Mouse (Mus musculus) layer of hippocampus, postnatal 36 days (tissue): ENCODE measurements around the gene Cmklr1. TPM values are rescaled to one million over a fixed set of nuclear protein-coding genes. Genes with fewer than 3 reads are reported as not detected.

Experiments
- DNase-seq, 2 experiments: peaks; one replicate each; pipeline ENCODE4 v3.0.0; 2022
- total RNA-seq, 2 experiments: library from RNA; stranded (reverse); gene quantifications; 2 replicates each; pipeline ENCODE4 v1.2.3; 2021

Cmklr1 gene
- total RNA-seq: 1 to 10 TPM; 4.0 TPM

- DNase-seq: no peak
These were observed at the start of gene Cmklr1 for GRCm38 (mm10) chr5:113650035-113650865. Gene Cmklr1 (minus strand): TSS chr5:113650426.

DNA sequence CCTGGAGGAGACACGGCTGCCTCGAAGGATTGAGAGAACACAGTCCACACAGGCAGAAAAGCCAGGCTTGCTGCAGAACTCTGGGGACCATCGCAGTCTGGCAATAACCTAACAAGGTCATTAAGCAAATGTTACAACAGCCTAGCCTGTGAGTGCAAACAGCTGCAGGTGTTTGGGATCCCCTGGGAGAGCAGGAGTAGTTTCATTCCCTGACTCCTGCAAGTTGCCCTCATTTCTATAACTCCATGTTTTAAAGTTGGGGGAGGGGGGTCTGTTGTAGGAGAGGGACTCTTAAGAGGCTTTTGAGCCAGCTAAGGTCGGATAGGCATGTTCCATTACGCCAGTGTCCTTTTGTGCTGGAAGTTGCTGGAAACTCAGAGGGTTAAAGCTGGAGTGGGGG is 44.2 kb upstream of the Cmklr1 start:
- DNase-seq: no peak

DNA sequence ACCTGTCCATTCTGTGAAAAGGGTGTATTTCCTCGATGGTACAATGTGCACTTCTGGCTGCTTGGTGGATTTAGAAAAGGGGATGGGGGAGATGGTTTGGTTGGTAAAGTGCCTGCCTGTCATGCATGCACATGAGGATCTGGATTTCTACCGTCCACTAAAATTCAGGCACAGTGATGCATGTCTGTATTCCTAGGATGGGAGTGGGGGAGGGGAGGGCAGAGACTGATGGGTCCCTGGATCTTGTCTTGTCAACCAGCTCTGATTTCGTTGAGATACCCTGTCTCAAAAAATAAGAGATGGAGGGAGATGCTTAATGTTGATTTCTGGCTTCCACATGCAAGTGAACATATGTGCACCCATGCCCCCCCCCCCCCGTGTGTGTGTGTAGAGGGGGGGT is 43.8 kb upstream of the Cmklr1 start:
- no peak for DNase-seq

GRCm38 (mm10) chr5:113693196-113693755 is 43.0 kb upstream of the Cmklr1 start:
- no peak for DNase-seq

- no peak for DNase-seq
These were observed 40.6 kb upstream of the Cmklr1 start for GRCm38 (mm10) chr5:113690866-113691265.

- peak in 1 of 2 experiments; percentile 34 for DNase-seq
These were observed 39.9 kb upstream of the Cmklr1 start for GRCm38 (mm10) chr5:113690069-113690548.

- DNase-seq: no peak
These were observed 37.3 kb upstream of the Cmklr1 start for GRCm38 (mm10) chr5:113687514-113687913.

DNA sequence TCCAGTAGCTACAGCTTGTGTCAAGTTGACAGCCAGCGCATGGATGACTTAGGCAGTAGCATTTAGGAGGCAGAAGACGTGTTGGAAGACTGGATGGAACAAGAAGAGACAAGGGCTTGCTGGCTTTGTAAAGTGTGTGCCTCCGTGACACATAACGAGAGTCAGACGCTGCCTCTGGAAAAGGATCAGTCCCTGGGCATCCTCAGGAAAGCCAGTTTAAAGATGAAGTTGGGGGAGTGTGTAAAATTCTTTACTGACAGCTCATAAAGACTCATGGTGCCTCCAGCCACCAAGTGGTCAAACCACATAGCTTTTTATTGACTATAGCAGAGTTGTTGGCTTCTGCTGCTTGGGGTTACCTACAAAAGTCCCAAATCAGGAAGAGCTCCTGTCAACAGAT is 35.2 kb upstream of the Cmklr1 start:
- no peak for DNase-seq

- DNase-seq: no peak
These were observed 33.0 kb upstream of the Cmklr1 start for GRCm38 (mm10) chr5:113683246-113683645.

DNA sequence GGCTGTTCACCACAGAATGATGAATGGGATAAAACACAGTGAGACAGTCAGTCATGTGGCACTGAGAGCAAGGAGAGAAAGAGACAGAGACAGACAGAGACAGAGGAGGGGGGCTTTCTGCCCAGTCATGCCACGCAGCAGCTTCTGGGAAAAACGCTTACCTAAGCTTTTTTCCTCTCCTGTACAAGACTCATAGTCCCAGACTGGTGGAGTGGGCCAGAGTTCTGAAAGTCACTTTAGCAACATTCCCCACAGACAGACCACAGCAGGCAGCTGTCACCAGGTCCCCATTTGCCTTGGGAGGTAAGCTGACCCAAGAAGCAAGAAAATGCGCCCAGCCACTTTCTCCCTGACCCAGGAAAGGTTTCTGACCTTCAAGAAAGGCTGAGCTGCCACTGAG is 32.2 kb upstream of the Cmklr1 start:
- no peak for DNase-seq

DNA sequence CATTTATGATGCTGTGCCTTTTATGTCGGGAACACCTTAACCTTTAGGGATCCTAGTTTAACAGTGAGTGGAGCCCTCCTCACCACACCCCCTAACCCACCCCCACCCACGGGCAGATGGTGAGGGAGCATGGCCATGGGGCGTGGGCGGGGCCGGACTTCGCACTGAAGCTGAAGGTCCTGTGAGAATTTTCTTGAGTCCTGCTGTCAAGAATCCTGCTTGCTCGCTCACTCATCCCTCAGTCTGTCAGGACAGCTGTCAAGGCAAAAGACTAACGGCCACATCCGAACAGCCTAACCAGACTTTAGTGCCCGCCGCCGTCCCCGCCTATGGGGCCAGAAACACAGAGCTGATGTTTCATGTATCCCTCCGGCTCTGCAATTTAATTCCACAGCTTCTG is 31.0 kb upstream of the Cmklr1 start:
- no peak for DNase-seq

- DNase-seq: no peak
These were observed 29.3 kb upstream of the Cmklr1 start for GRCm38 (mm10) chr5:113679509-113679908.

DNA sequence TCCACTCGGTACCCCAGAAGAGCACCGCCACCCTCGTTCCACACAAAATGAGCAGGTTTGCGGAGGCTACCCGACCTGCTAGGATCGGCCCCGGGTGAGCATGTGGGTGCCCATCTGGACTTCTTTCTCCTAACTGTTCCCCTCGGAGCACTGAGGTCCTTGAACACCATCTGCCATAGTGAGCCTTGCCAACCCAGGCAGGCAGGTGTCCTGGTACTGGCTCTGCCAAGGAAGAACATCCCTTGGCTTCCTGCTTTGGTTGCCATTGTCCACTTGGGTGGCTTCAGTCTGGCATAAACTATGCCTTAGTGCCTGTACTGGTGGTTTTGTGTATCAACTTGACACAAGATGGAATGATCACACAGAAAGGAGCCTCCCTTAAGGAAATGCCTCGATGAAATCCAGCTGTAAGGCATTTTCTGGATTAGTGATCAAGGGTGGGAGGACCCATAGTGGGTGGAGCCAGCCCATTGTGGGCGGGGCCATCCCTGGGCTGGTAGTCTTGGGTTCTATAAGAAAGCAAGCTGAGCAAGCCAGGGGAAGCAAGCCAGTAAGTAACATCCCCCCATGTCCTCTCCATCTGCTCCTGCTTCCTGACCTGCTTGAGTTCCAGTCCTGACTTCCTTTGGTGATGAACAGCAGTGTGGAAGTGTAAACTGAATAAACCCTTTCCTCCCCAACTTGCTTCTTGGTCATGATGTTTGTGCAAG is 28.7 kb upstream of the Cmklr1 start:
- no peak for DNase-seq

DNA sequence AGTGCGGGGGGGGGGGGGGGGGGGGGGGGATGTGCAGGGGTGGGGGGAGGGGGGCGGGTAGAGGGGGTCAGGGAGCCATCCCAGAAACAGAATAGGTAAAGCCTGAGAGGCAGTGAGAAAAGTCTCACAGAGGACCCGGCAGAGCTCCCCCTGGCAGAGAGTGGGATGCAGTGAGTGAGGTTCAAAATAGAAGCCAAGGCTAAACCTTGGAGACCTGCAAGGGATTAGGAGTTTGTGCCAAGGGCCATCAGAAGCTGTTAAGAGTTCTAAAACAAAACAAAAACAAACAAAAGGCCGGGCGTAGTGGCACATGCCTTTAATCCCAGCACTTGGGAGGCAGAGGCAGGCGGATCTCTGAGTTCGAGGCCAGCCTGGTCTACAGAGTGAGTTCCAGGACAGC is 27.3 kb upstream of the Cmklr1 start:
- DNase-seq: no peak

GRCm38 (mm10) chr5:113674851-113675250 is 24.6 kb upstream of the Cmklr1 start:
- DNase-seq: no peak

DNA sequence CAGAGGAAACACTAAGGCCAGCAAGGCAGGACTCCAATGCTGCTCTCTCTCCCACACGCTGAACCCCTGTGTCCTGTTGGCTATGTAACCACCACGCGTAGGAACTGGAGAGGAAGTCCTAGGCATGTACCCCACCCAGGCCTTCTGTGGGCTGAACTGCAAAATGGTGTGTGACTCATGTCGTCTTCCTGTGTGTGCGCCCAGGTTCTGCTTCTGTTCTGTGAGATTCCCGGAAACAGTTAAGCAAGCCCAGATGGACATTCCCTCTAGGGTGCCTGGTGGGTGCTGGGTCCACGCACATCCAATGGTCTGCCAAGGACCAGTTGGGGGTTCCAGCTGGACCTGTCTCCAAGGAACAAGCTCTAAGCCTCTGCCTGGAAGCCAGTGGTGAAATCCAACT is 22.2 kb upstream of the Cmklr1 start:
- no peak for DNase-seq

DNA sequence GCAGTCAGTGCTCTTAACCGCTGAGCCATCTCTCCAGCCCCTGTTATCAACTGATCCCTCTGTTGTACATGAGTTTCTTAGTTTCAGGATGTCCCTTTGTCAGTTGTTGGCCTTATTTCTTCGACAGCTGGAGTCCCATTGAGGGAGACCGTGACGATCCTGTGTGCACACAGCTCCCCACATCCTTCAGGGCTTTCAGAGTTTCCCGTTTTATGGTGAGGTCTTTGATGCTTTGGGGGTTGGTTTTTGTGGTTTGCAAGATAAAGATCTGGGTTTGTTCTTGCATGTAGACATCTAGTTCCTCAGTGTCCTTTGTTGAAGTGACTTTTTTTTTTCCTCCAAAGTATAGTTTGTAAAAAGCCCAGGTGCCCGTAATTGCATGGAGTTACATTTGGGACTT is 20.4 kb upstream of the Cmklr1 start:
- DNase-seq: no peak

- DNase-seq: no peak
These were observed 19.9 kb upstream of the Cmklr1 start for GRCm38 (mm10) chr5:113670110-113670509.

- DNase-seq: no peak
These were observed 14.5 kb upstream of the Cmklr1 start for GRCm38 (mm10) chr5:113664629-113665195.

DNA sequence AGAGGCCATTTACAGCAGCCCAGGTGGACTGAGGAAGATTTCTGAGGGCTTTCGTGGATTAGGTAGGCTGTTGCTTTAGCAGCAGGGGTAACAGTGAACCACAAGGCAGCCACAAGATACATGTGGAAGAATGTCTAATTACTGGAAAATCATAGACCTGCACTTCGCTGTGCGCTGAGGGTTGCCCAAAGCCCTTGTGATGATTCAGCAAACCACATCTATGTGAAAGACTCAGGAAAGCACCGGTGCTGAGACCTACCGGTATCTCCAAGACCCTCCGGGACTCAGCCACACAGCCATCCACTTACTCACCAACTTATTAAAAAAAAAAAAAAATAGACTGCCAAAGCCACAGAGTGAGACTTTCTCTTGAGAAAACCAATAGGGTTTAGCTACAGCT is 13.9 kb upstream of the Cmklr1 start:
- no peak for DNase-seq

DNA sequence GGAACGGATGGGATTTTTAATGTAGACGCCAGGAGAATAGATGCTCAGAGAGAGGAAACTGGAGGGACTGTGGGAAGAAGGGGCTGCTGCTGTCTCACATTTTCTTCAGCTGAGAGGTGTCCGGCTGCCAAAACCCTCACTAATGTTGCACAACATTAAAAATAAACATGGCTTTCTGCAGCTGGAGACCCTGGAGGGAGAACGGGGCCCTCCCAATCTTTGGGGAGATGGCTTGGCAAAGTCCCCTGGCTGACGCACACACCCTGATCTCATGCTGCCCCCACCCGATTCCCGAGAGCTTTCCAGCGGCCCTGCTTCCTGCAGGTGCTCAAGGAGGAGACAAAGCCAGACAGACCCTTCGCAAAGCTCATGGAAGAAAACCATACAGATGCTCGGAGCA is 10.6 kb upstream of the Cmklr1 start:
- DNase-seq: no peak

DNA sequence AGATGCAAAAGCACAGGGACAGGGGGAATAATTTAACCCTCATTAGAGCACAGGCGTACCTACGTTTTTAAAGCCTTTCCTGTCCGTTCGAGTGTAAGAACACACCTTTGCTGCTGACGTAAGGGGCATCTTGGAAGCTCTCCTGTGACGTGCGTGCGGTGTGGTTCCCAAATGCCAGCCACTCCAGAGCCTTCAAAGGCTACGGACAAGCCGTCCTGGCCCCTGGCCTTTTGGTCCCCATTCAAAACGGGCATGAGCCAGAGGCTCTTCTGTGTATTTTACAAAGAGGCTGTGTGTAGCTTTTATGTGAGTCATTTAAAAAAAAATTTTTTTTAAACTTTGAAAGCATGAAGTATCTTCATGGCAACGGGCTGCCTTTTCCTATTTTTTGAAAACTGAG is 4.6 kb upstream of the Cmklr1 start:
- DNase-seq: no peak

DNA sequence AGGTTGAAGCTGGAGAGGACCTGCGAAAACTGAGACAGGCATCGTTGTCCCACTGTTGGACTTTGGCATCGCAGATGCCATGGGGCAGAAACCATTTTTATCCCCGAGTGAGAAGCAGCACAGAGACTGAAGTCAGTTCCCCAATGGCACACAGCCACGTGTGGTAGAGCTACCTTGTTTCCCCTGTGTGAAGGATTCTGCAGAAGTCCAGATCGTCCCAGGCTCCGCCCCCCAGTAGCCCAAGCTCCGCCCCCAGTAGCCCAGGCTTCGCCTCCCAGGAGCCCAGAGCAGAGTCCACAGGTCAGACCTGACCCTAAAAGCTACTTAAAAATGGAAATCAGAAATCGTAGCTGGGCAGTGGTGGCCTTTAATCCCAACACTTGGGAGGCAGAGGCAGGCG is 4.0 kb upstream of the Cmklr1 start:
- no peak for DNase-seq
